25 mouse cellular contexts compared by ENCODE assay signal in genomic region chr4:114777625-114778202, GRCm38 (mm10). TPM values are rescaled to one million over a fixed set of nuclear protein-coding genes. Genes with fewer than 3 reads are reported as not detected.
A peak's percentile ranks its signal among the peaks of the same experiment; 100 is the strongest.
DNase-seq lines count a peak whose midpoint lies in the region; ATAC-seq lines count a peak whose summit lies in the region.
"Had no signal": no experiment of that assay in that cellular context is flagged by ENCODE, and none has a peak within 500 bp of the region (broad histone marks: within the 10 kb centered on the region; RNA-seq: fewer than 3 reads in every experiment).

No protein-coding gene starts in this region.

- H3K27me3 ChIP-seq in kidney, embryonic 16.5 days (ENCODE audit: insufficient read depth, low read length), result no peaks in the 10 kb centered on the region; the same call in 1 of the 2 replicates
- H3K27me3 ChIP-seq in embryonic facial prominence, embryonic 10.5 days (replicated peaks; ENCODE audit: low read depth, poor library complexity, severe bottlenecking), result peaks cover 29% of the 10 kb centered on the region
- peaks cover 21% of the 10 kb centered on the region; the same call in 1 of the 2 replicates for H3K27me3 ChIP-seq in embryonic facial prominence, embryonic 14.5 days (replicated peaks; ENCODE audit: control insufficient read depth, insufficient read depth, low read length)
- no peaks in the 10 kb centered on the region for H3K27me3 ChIP-seq in hindbrain, embryonic 15.5 days
- no peaks in the 10 kb centered on the region for H3K27me3 ChIP-seq in kidney, embryonic 14.5 days (ENCODE audit: control insufficient read depth, insufficient read depth, low read length)
- H3K27me3 ChIP-seq: heart, embryonic 13.5 days; stomach, embryonic 15.5 days had no signal

- no peak overlapping the region for H3K9ac ChIP-seq in kidney, embryonic 16.5 days (replicated peaks; ENCODE audit: low read length)
- H3K9ac ChIP-seq in embryonic facial prominence, embryonic 14.5 days (ENCODE audit: low read depth, low read length), result no peak overlapping the region
- H3K9ac ChIP-seq in hindbrain, embryonic 15.5 days, result no peak overlapping the region
- no peak overlapping the region for H3K9ac ChIP-seq in kidney, embryonic 14.5 days (ENCODE audit: low read depth, low read length)
- H3K9ac ChIP-seq: heart, embryonic 13.5 days; lung, embryonic 14.5 days; stomach, embryonic 15.5 days had no signal

- H3K4me3 ChIP-seq in kidney, embryonic 16.5 days (ENCODE audit: low read length), result no peak overlapping the region
- no peak overlapping the region for H3K4me3 ChIP-seq in embryonic facial prominence, embryonic 10.5 days
- H3K4me3 ChIP-seq in embryonic facial prominence, embryonic 14.5 days (ENCODE audit: low read depth, low read length), result no peak overlapping the region
- no peak overlapping the region for H3K4me3 ChIP-seq in hindbrain, embryonic 15.5 days
- no peak overlapping the region for H3K4me3 ChIP-seq in kidney, embryonic 14.5 days (ENCODE audit: low read length)
- H3K4me3 ChIP-seq: heart, embryonic 13.5 days; megakaryocyte, embryonic 14.5 days; stomach, embryonic 15.5 days had no signal

- no peaks in the 10 kb centered on the region for H3K9me3 ChIP-seq in kidney, embryonic 16.5 days (ENCODE audit: low read length)
- H3K9me3 ChIP-seq in embryonic facial prominence, embryonic 10.5 days, result no peaks in the 10 kb centered on the region; the same call in none of the 2 replicates
- H3K9me3 ChIP-seq in embryonic facial prominence, embryonic 14.5 days (ENCODE audit: control insufficient read depth, low read length), result no peaks in the 10 kb centered on the region
- no peaks in the 10 kb centered on the region for H3K9me3 ChIP-seq in hindbrain, embryonic 15.5 days
- no peaks in the 10 kb centered on the region for H3K9me3 ChIP-seq in kidney, embryonic 14.5 days (ENCODE audit: control insufficient read depth, low read length)
- H3K9me3 ChIP-seq: heart, embryonic 13.5 days; megakaryocyte, embryonic 14.5 days; stomach, embryonic 15.5 days had no signal

- no peaks in the 10 kb centered on the region for H3K36me3 ChIP-seq in kidney, embryonic 16.5 days (ENCODE audit: insufficient read depth, low read length)
- H3K36me3 ChIP-seq in embryonic facial prominence, embryonic 10.5 days (replicated peaks), result no peaks in the 10 kb centered on the region
- no peaks in the 10 kb centered on the region for H3K36me3 ChIP-seq in embryonic facial prominence, embryonic 14.5 days (ENCODE audit: control insufficient read depth, insufficient read depth, low read length)
- no peaks in the 10 kb centered on the region for H3K36me3 ChIP-seq in hindbrain, embryonic 15.5 days
- no peaks in the 10 kb centered on the region for H3K36me3 ChIP-seq in kidney, embryonic 14.5 days (ENCODE audit: control insufficient read depth, insufficient read depth, low read length)
- H3K36me3 ChIP-seq: heart, embryonic 13.5 days; stomach, embryonic 15.5 days had no signal

- no peak overlapping the region for H3K27ac ChIP-seq in kidney, embryonic 16.5 days (ENCODE audit: low read length)
- peak overlapping the region; percentile 76 for H3K27ac ChIP-seq in embryonic facial prominence, embryonic 10.5 days (replicated peaks)
- no peak overlapping the region for H3K27ac ChIP-seq in embryonic facial prominence, embryonic 14.5 days (replicated peaks; ENCODE audit: low read depth, low read length)
- no peak overlapping the region; the same call in 1 of the 2 replicates for H3K27ac ChIP-seq in hindbrain, embryonic 15.5 days (replicated peaks)
- H3K27ac ChIP-seq in kidney, embryonic 14.5 days (ENCODE audit: low read depth, low read length), result no peak overlapping the region
- H3K27ac ChIP-seq: heart, embryonic 13.5 days; kidney, postnatal 0 days; stomach, embryonic 15.5 days had no signal

- DNase-seq in kidney, postnatal 10 days, result peak; percentile 5
- peak; percentile 42 for DNase-seq in embryonic facial prominence, embryonic 10.5 days (ENCODE audit: low spot score)
- DNase-seq in embryonic facial prominence, embryonic 14.5 days (ENCODE audit: low spot score), result peak; percentile 29
- no peak for DNase-seq in left cerebral cortex, adult 8-10 months (ENCODE audit: low spot score in 2 of 2)
- DNase-seq: adrenal gland, adult 2 months; cerebellum, adult 2 months; lung, embryonic 14.5 days; retina, postnatal 1 day had no signal

- H3K4me2 ChIP-seq in kidney, embryonic 16.5 days (replicated peaks; ENCODE audit: low read depth, low read length), result no peak overlapping the region
- no peak overlapping the region for H3K4me2 ChIP-seq in embryonic facial prominence, embryonic 14.5 days (ENCODE audit: low read depth, low read length)
- H3K4me2 ChIP-seq in hindbrain, embryonic 15.5 days, result no peak overlapping the region
- no peak overlapping the region for H3K4me2 ChIP-seq in kidney, embryonic 14.5 days (replicated peaks; ENCODE audit: low read depth, low read length)
- H3K4me2 ChIP-seq: heart, embryonic 13.5 days; lung, embryonic 14.5 days; stomach, embryonic 15.5 days had no signal

- H3K4me1 ChIP-seq in kidney, embryonic 16.5 days (ENCODE audit: insufficient read depth, low read length), result peaks cover 30% of the 10 kb centered on the region
- H3K4me1 ChIP-seq in embryonic facial prominence, embryonic 10.5 days, result peaks cover 59% of the 10 kb centered on the region
- peaks cover 20% of the 10 kb centered on the region for H3K4me1 ChIP-seq in embryonic facial prominence, embryonic 14.5 days (ENCODE audit: control insufficient read depth, insufficient read depth, low read length)
- peaks cover 9% of the 10 kb centered on the region; the same call in 1 of the 2 replicates for H3K4me1 ChIP-seq in hindbrain, embryonic 15.5 days (replicated peaks)
- H3K4me1 ChIP-seq in kidney, embryonic 14.5 days (ENCODE audit: control insufficient read depth, insufficient read depth, low read length), result peaks cover 21% of the 10 kb centered on the region
- H3K4me1 ChIP-seq: heart, embryonic 13.5 days; megakaryocyte, embryonic 14.5 days had no signal

- 69% methylated on average over 11 of the region's 11 CpGs for WGBS in kidney, embryonic 16.5 days
- 41% methylated on average over 11 of the region's 11 CpGs for WGBS in embryonic facial prominence, embryonic 10.5 days
- 35% methylated on average over 11 of the region's 11 CpGs for WGBS in embryonic facial prominence, embryonic 14.5 days
- WGBS in hindbrain, embryonic 15.5 days, result 33% methylated on average over 11 of the region's 11 CpGs
- WGBS in kidney, embryonic 14.5 days, result 62% methylated on average over 11 of the region's 11 CpGs

- ATAC-seq in kidney, embryonic 16.5 days (ENCODE audit: low FRiP score, low TSS enrichment), result no peak
- ATAC-seq in embryonic facial prominence, embryonic 14.5 days (ENCODE audit: low read depth), result no peak
- peak; percentile 59; the same call in 1 of the 2 replicates for ATAC-seq in hindbrain, embryonic 15.5 days (ENCODE audit: low FRiP score, low read depth)
- ATAC-seq in kidney, embryonic 14.5 days (ENCODE audit: low FRiP score, low TSS enrichment), result no peak
- ATAC-seq: CD4-positive, CD25-positive, alpha-beta regulatory T cell, adult 4 months had no signal

RNA-seq across cellular contexts. Expression of gene Gm12830, which starts 43.8 kb away (rescaled TPM):
- 0.06 and 0.13 TPM in 2 replicates for polyA plus RNA-seq in kidney, embryonic 16.5 days (2015; fragmentation: Nextera tagmentation; extraction: Ambion mirVana)
- 0.09 TPM in 1 of 2 replicates, not detected in the other for polyA plus RNA-seq in embryonic facial prominence, embryonic 10.5 days (2016; fragmentation: Nextera tagmentation; extraction: Ambion mirVana)
- polyA plus RNA-seq in embryonic facial prominence, embryonic 14.5 days (2014; fragmentation: Nextera tagmentation; extraction: Ambion mirVana), result not detected in 2 replicates
- not detected in 2 replicates for polyA plus RNA-seq in hindbrain, embryonic 15.5 days (2015; fragmentation: Nextera tagmentation; extraction: Ambion mirVana)
- total RNA-seq in left cerebral cortex, adult 8-10 months (2022), result not detected
- 0.15 and 0.17 TPM in 2 replicates for polyA plus RNA-seq in kidney, embryonic 14.5 days (2014; fragmentation: Nextera tagmentation; extraction: Ambion mirVana)
- total RNA-seq: adrenal gland, adult 2 months; left cerebral cortex, postnatal 10 days; liver, adult 2 months; MEL; midbrain, postnatal 0 days; neutrophil, adult 5-6 weeks had no signal
- polyA plus RNA-seq: adrenal gland, adult 2 months; CD4-positive, CD25-positive, alpha-beta regulatory T cell, adult 4 months; cerebellum, adult 2 months; cortical plate, adult 2 months; gonadal fat pad, adult 2 months; heart, embryonic 13.5 days; liver, adult 2 months; lung, embryonic 14.5 days; small intestine, adult 2 months; stomach, embryonic 15.5 days; thymus, postnatal 0 days had no signal

Comparison
In these comparisons a context has a peak if more than half of its experiments do, and no peak if none do; other contexts are left out.
1. DNase-seq: peak in kidney, postnatal 10 days (single experiment), embryonic facial prominence, embryonic 10.5 days (single experiment) and embryonic facial prominence, embryonic 14.5 days (single experiment); none in left cerebral cortex, adult 8-10 months (0 of 2).